Mouse (Mus musculus) bone marrow macrophage, adult 2 months (primary cell): ENCODE data around the gene 9430097D07Rik.

Experiments used
- CTCF ChIP-seq: IDR thresholded peaks from 2 replicates; pipeline ENCODE4 v1.5.1; 2012; ENCODE audit warnings: low read depth, mild to moderate bottlenecking, low read length, moderate library complexity
- POLR2A ChIP-seq: IDR thresholded peaks from 2 replicates; pipeline ENCODE4 v1.6.1; 2012; ENCODE audit warnings: mild to moderate bottlenecking, low read depth, low read length, borderline replicate concordance

DNA sequence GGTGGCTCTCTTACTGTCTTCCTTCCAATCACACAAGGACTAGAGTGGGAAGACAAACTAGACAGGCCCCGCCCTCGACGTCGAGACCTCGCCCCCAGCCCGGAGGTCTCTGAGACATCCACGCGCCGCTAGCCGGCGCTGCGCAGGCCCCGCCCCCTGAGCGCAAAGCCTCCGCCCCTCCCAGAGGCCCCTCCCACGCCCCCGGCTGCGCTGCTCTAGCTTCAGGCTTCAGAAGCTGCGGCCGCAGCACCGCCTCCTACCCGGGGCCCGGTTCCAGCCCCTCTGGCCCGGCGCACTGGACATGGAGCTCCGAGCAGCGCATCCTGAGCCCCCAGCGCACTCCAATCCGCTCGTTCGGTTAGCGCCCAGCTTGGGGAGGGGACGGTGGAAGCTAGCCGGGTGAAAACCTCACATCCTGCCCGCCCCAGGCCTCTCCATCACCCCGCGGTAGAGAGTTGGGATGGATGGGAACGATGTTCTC lies 11.4 kb upstream of the 9430097D07Rik start, which contains the start of gene St6galnac4:
- TF ChIP-seq POLR2A (no peak), CTCF (no peak)
